ENCODE assay signal across 8 mouse cellular contexts in genomic region chr1:59684819-59685755, GRCm38 (mm10). TPM values are rescaled to one million over a fixed set of nuclear protein-coding genes. Genes with fewer than 3 reads are reported as not detected.
A peak's percentile ranks its signal among the peaks of the same experiment; 100 is the strongest.
DNase-seq lines count a peak whose midpoint lies in the region; ATAC-seq lines count a peak whose summit lies in the region.

Gene Nop58 (plus strand): TSS chr1:59684971.

- peak; percentile 96 for ATAC-seq in megakaryocyte progenitor cell, adult 5-6 weeks (replicated peaks; ENCODE audit: poor library complexity)

- DNase-seq in adipocyte (ENCODE audit: low spot score), result peak; percentile 98
- DNase-seq in embryo, embryonic 10 days (ENCODE audit: low spot score), result peak; percentile 97
- peak; percentile 66 for DNase-seq in gastrocnemius, postnatal 10 days
- peak; percentile 97 for DNase-seq in induced T-regulatory cell, adult 2 months (ENCODE audit: low read depth)
- peak; percentile 88 to 93 for DNase-seq in left cerebral cortex, adult 9 months (ENCODE audit: low spot score in 2 of 2)
- peak; percentile 77 for DNase-seq in right cerebral cortex, postnatal 14 days
- DNase-seq in urinary bladder, postnatal 36 days (ENCODE audit: low spot score in 2 of 2), result peak; percentile 80 to 85

RNA-seq across cellular contexts. Expression of gene Nop58, which starts in this region (rescaled TPM):
- total RNA-seq in gastrocnemius, postnatal 10 days (2021), result 10 to 100 TPM; 47.8 to 59.8 TPM
- 199 and 204 TPM in 2 replicates for total RNA-seq in megakaryocyte progenitor cell, adult 5-6 weeks (2015)
- total RNA-seq in megakaryocyte progenitor cell, adult 5-6 weeks (2017), result 1,181 and 1,773 TPM in 2 replicates

Comparison
In these comparisons a context has a peak if more than half of its experiments do, and no peak if none do; other contexts are left out.
1. Peak in every context shown above with its lines: DNase-seq and ATAC-seq.